Mouse (Mus musculus): ENCODE results near the gene Dock8. TPM values are rescaled to one million over a fixed set of nuclear protein-coding genes. Genes with fewer than 3 reads are reported as not detected.

Gene Dock8
- total and polyA plus RNA-seq, 2 experiments, result 8.9 to 9.7 TPM

- Histone ChIP-seq H3K79me2 (ENCODE audit: control insufficient read depth, insufficient read depth, low read length) (no peaks in the 10 kb centered on the region; the same call in 1 of the 2 replicates), H3K9ac (ENCODE audit: low read depth, low read length) (no peak overlapping the region), H3K4me3 (ENCODE audit: insufficient read depth, low read depth, low read length) (no peak overlapping the region), H3K27me3 (ENCODE audit: control insufficient read depth, insufficient read depth, low read length) (no peaks in the 10 kb centered on the region), H3K27ac (replicated peaks; ENCODE audit: insufficient read depth, low read depth, low read length) (no peak overlapping the region; the same call in 1 of the 2 replicates), H3K36me3 (ENCODE audit: control insufficient read depth, insufficient read depth, low read length) (no peaks in the 10 kb centered on the region), H3K4me1 (ENCODE audit: control insufficient read depth, insufficient read depth, low read length) (no peaks in the 10 kb centered on the region)
- DNase-seq (ENCODE audit: extremely low read depth, low read depth, low spot score), result peak; percentile 26
- WGBS, result 81% methylated on average over 6 of the region's 6 CpGs
- TF ChIP-seq CTCF (IDR thresholded peaks at IDR 0.05; ENCODE audit: low read depth, low read length) (no peak), POLR2A (IDR thresholded peaks at IDR 0.05; ENCODE audit: extremely low read depth, insufficient read depth, low read length) (no peak)
Measured at GRCm38 (mm10) chr19:25035825-25036224, 36.5 kb downstream of the Dock8 start.

GRCm38 (mm10) chr19:25036784-25037183, 37.5 kb downstream of the Dock8 start:
- no peaks in the 10 kb centered on the region for H3K36me3 ChIP-seq (ENCODE audit: control insufficient read depth, insufficient read depth, low read length)
- H3K27ac ChIP-seq (replicated peaks; ENCODE audit: insufficient read depth, low read depth, low read length), result no peak overlapping the region
- H3K79me2 ChIP-seq (ENCODE audit: control insufficient read depth, insufficient read depth, low read length), result no peaks in the 10 kb centered on the region; the same call in 1 of the 2 replicates
- no peak overlapping the region for H3K4me3 ChIP-seq (ENCODE audit: insufficient read depth, low read depth, low read length)
- DNase-seq (ENCODE audit: extremely low read depth, low read depth, low spot score), result peak; percentile 12
- H3K9ac ChIP-seq (ENCODE audit: low read depth, low read length), result no peak overlapping the region
- no peak for TF ChIP-seq CTCF (IDR thresholded peaks at IDR 0.05; ENCODE audit: low read depth, low read length)
- TF ChIP-seq POLR2A (IDR thresholded peaks at IDR 0.05; ENCODE audit: extremely low read depth, insufficient read depth, low read length), result no peak
- no peaks in the 10 kb centered on the region for H3K4me1 ChIP-seq (ENCODE audit: control insufficient read depth, insufficient read depth, low read length)
- WGBS, result 84% methylated on average over 5 of the region's 5 CpGs
- H3K27me3 ChIP-seq (ENCODE audit: control insufficient read depth, insufficient read depth, low read length), result no peaks in the 10 kb centered on the region

DNA sequence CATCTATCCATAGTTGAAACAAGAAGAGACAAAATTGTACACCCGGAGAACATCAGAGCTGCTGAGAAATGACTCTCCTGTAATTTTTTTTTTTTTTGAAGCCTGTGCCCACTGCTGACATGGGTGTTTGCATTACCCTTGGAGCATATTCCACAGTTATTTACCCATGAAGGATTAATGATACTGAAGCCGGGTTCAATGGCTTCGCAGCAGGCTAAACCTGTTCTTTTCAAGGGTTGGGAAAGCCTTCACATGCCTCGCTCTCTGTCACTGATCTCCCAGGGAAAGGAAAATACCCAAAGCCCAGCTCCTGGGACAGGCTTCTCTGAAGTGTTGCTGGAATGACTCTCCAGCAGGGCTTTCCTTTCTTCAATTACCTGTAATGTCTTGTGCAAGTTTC, 37.9 kb downstream of the Dock8 start:
- Histone ChIP-seq H3K27me3 (ENCODE audit: control insufficient read depth, insufficient read depth, low read length) (no peaks in the 10 kb centered on the region), H3K4me3 (ENCODE audit: insufficient read depth, low read depth, low read length) (no peak overlapping the region), H3K9ac (ENCODE audit: low read depth, low read length) (no peak overlapping the region), H3K79me2 (ENCODE audit: control insufficient read depth, insufficient read depth, low read length) (no peaks in the 10 kb centered on the region; the same call in 1 of the 2 replicates), H3K4me1 (ENCODE audit: control insufficient read depth, insufficient read depth, low read length) (no peaks in the 10 kb centered on the region), H3K27ac (replicated peaks; ENCODE audit: insufficient read depth, low read depth, low read length) (no peak overlapping the region; the same call in 1 of the 2 replicates), H3K36me3 (ENCODE audit: control insufficient read depth, insufficient read depth, low read length) (no peaks in the 10 kb centered on the region)
- TF ChIP-seq POLR2A (IDR thresholded peaks at IDR 0.05; ENCODE audit: extremely low read depth, insufficient read depth, low read length), result no peak
- no peak for TF ChIP-seq CTCF (IDR thresholded peaks at IDR 0.05; ENCODE audit: low read depth, low read length)
- WGBS, result 83% methylated on average over 4 of the region's 4 CpGs
- DNase-seq (ENCODE audit: extremely low read depth, low read depth, low spot score), result no peak

- Histone ChIP-seq H3K4me3 (ENCODE audit: insufficient read depth, low read depth, low read length) (no peak overlapping the region), H3K27me3 (ENCODE audit: control insufficient read depth, insufficient read depth, low read length) (no peaks in the 10 kb centered on the region), H3K27ac (replicated peaks; ENCODE audit: insufficient read depth, low read depth, low read length) (no peak overlapping the region), H3K9ac (ENCODE audit: low read depth, low read length) (no peak overlapping the region), H3K79me2 (ENCODE audit: control insufficient read depth, insufficient read depth, low read length) (no peaks in the 10 kb centered on the region; the same call in 1 of the 2 replicates), H3K4me1 (ENCODE audit: control insufficient read depth, insufficient read depth, low read length) (no peaks in the 10 kb centered on the region), H3K36me3 (ENCODE audit: control insufficient read depth, insufficient read depth, low read length) (no peaks in the 10 kb centered on the region)
- TF ChIP-seq POLR2A (IDR thresholded peaks at IDR 0.05; ENCODE audit: extremely low read depth, insufficient read depth, low read length), result no peak
- TF ChIP-seq CTCF (IDR thresholded peaks at IDR 0.05; ENCODE audit: low read depth, low read length), result no peak
- DNase-seq (ENCODE audit: extremely low read depth, low read depth, low spot score), result no peak
- 72% methylated on average over 6 of the region's 6 CpGs for WGBS
Measured at GRCm38 (mm10) chr19:25038293-25038692, 39.0 kb downstream of the Dock8 start.

- H3K4me1 ChIP-seq (ENCODE audit: control insufficient read depth, insufficient read depth, low read length), result no peaks in the 10 kb centered on the region
- H3K4me3 ChIP-seq (ENCODE audit: insufficient read depth, low read depth, low read length), result no peak overlapping the region
- 58% methylated on average over 6 of the region's 6 CpGs for WGBS
- no peaks in the 10 kb centered on the region for H3K27me3 ChIP-seq (ENCODE audit: control insufficient read depth, insufficient read depth, low read length)
- H3K36me3 ChIP-seq (ENCODE audit: control insufficient read depth, insufficient read depth, low read length), result no peaks in the 10 kb centered on the region
- no peak overlapping the region for H3K9ac ChIP-seq (ENCODE audit: low read depth, low read length)
- no peaks in the 10 kb centered on the region for H3K79me2 ChIP-seq (ENCODE audit: control insufficient read depth, insufficient read depth, low read length)
- no peak for TF ChIP-seq CTCF (IDR thresholded peaks at IDR 0.05; ENCODE audit: low read depth, low read length)
- TF ChIP-seq POLR2A (IDR thresholded peaks at IDR 0.05; ENCODE audit: extremely low read depth, insufficient read depth, low read length), result no peak
- no peak overlapping the region for H3K27ac ChIP-seq (replicated peaks; ENCODE audit: insufficient read depth, low read depth, low read length)
- no peak for DNase-seq (ENCODE audit: extremely low read depth, low read depth, low spot score)
Measured at GRCm38 (mm10) chr19:25041209-25041608, 41.9 kb downstream of the Dock8 start.

- Histone ChIP-seq H3K4me1 (ENCODE audit: control insufficient read depth, insufficient read depth, low read length) (no peaks in the 10 kb centered on the region), H3K9ac (ENCODE audit: low read depth, low read length) (no peak overlapping the region), H3K4me3 (ENCODE audit: insufficient read depth, low read depth, low read length) (no peak overlapping the region), H3K27ac (replicated peaks; ENCODE audit: insufficient read depth, low read depth, low read length) (no peak overlapping the region), H3K27me3 (ENCODE audit: control insufficient read depth, insufficient read depth, low read length) (no peaks in the 10 kb centered on the region), H3K79me2 (ENCODE audit: control insufficient read depth, insufficient read depth, low read length) (no peaks in the 10 kb centered on the region), H3K36me3 (ENCODE audit: control insufficient read depth, insufficient read depth, low read length) (no peaks in the 10 kb centered on the region)
- TF ChIP-seq CTCF (IDR thresholded peaks at IDR 0.05; ENCODE audit: low read depth, low read length), result no peak
- no peak for TF ChIP-seq POLR2A (IDR thresholded peaks at IDR 0.05; ENCODE audit: extremely low read depth, insufficient read depth, low read length)
- 79% methylated on average over 11 of the region's 11 CpGs for WGBS
- no peak for DNase-seq (ENCODE audit: extremely low read depth, low read depth, low spot score)
Measured at GRCm38 (mm10) chr19:25042973-25043372, 43.6 kb downstream of the Dock8 start.

All from liver, adult 2 months (tissue).